10 mouse cellular contexts compared by ENCODE assay signal in genomic region chr8:44933478-44933877, GRCm38 (mm10). TPM values are rescaled to one million over a fixed set of nuclear protein-coding genes. Genes with fewer than 3 reads are reported as not detected.
DNase-seq lines count a peak whose midpoint lies in the region; ATAC-seq and TF ChIP-seq lines count a peak whose summit lies in the region.
"Had no signal": no experiment of that assay in that cellular context is flagged by ENCODE, and none has a peak within 500 bp of the region (broad histone marks: within the 10 kb centered on the region; RNA-seq: fewer than 3 reads in every experiment).

No protein-coding gene starts in this region.

- H3K4me1 ChIP-seq in kidney, embryonic 14.5 days (ENCODE audit: control insufficient read depth, insufficient read depth, low read length) = peaks cover 5% of the 10 kb centered on the region; the same call in 1 of the 2 replicates
- no peaks in the 10 kb centered on the region; the same call in 1 of the 2 replicates for H3K4me1 ChIP-seq in kidney, adult 2 months (ENCODE audit: control insufficient read depth, insufficient read depth, low read length)
- 0 out of 2 replicates have a peak, but pooled peaks cover 3% of the 10 kb centered on the region for H3K4me1 ChIP-seq in embryonic facial prominence, embryonic 12.5 days
- no peaks in the 10 kb centered on the region for H3K4me1 ChIP-seq in hindbrain, embryonic 11.5 days (replicated peaks; ENCODE audit: control insufficient read depth, insufficient read depth, low read length)
- peaks cover 7% of the 10 kb centered on the region; the same call in 1 of the 2 replicates for H3K4me1 ChIP-seq in midbrain, embryonic 16.5 days (ENCODE audit: control insufficient read depth, insufficient read depth, low read length)

- TF ChIP-seq POLR2A in kidney, adult 2 months (IDR thresholded peaks at IDR 0.05; ENCODE audit: low read depth, low read length) = no peak

- H3K27ac ChIP-seq in kidney, embryonic 14.5 days (ENCODE audit: low read depth, low read length) = no peak overlapping the region
- no peak overlapping the region for H3K27ac ChIP-seq in kidney, adult 2 months (ENCODE audit: insufficient read depth, low read depth, low read length)
- H3K27ac ChIP-seq in embryonic facial prominence, embryonic 12.5 days = no peak overlapping the region
- H3K27ac ChIP-seq in hindbrain, embryonic 11.5 days (ENCODE audit: low read depth, low read length) = no peak overlapping the region
- H3K27ac ChIP-seq in midbrain, embryonic 16.5 days (ENCODE audit: low read length) = 0 out of 2 replicates have a peak overlapping the region, but pooled peaks have one; percentile 42
- H3K27ac ChIP-seq: liver, embryonic 14.5 days had no signal

- no peak overlapping the region for H3K9ac ChIP-seq in kidney, embryonic 14.5 days (ENCODE audit: low read depth, low read length)
- H3K9ac ChIP-seq in embryonic facial prominence, embryonic 12.5 days = no peak overlapping the region
- H3K9ac ChIP-seq in hindbrain, embryonic 11.5 days (ENCODE audit: low read depth, low read length) = no peak overlapping the region
- H3K9ac ChIP-seq in midbrain, embryonic 16.5 days (ENCODE audit: low read depth, low read length) = peak overlapping the region; percentile 69; the same call in 1 of the 2 replicates
- H3K9ac ChIP-seq: liver, embryonic 14.5 days had no signal

- no peaks in the 10 kb centered on the region; the same call in 1 of the 2 replicates for H3K9me3 ChIP-seq in kidney, embryonic 14.5 days (ENCODE audit: control insufficient read depth, low read length)
- peaks cover 4% of the 10 kb centered on the region; the same call in 1 of the 2 replicates for H3K9me3 ChIP-seq in embryonic facial prominence, embryonic 12.5 days
- no peaks in the 10 kb centered on the region for H3K9me3 ChIP-seq in hindbrain, embryonic 11.5 days (ENCODE audit: control insufficient read depth, low read length)
- peaks cover 4% of the 10 kb centered on the region; the same call in 1 of the 2 replicates for H3K9me3 ChIP-seq in midbrain, embryonic 16.5 days (replicated peaks; ENCODE audit: control insufficient read depth, low read length, poor library complexity, severe bottlenecking)

- H3K27me3 ChIP-seq in kidney, embryonic 14.5 days (ENCODE audit: control insufficient read depth, insufficient read depth, low read length) = no peaks in the 10 kb centered on the region; the same call in 1 of the 2 replicates
- H3K27me3 ChIP-seq in kidney, adult 2 months (replicated peaks; ENCODE audit: control insufficient read depth, insufficient read depth, low read length) = no peaks in the 10 kb centered on the region
- no peaks in the 10 kb centered on the region for H3K27me3 ChIP-seq in embryonic facial prominence, embryonic 12.5 days
- H3K27me3 ChIP-seq in hindbrain, embryonic 11.5 days (ENCODE audit: control insufficient read depth, insufficient read depth, low read length) = no peaks in the 10 kb centered on the region
- H3K27me3 ChIP-seq in midbrain, embryonic 16.5 days (ENCODE audit: control insufficient read depth, insufficient read depth, low read depth, low read length) = no peaks in the 10 kb centered on the region

- ATAC-seq in kidney, embryonic 14.5 days (ENCODE audit: low FRiP score, low TSS enrichment) = no peak
- ATAC-seq in embryonic facial prominence, embryonic 12.5 days (ENCODE audit: insufficient number of reproducible peaks, insufficient read depth, low FRiP score, low TSS enrichment) = no peak
- no peak for ATAC-seq in hindbrain, embryonic 11.5 days (ENCODE audit: low FRiP score)
- ATAC-seq in midbrain, embryonic 16.5 days = no peak

- 54% methylated on average over 6 of the region's 6 CpGs for WGBS in kidney, embryonic 14.5 days
- 66% methylated on average over 6 of the region's 6 CpGs for WGBS in kidney, adult 2 months
- WGBS in embryonic facial prominence, embryonic 12.5 days = 45% methylated on average over 6 of the region's 6 CpGs
- 44% methylated on average over 6 of the region's 6 CpGs for WGBS in hindbrain, embryonic 11.5 days
- WGBS in midbrain, embryonic 16.5 days = 42% methylated on average over 6 of the region's 6 CpGs

- H3K4me2 ChIP-seq in kidney, embryonic 14.5 days (replicated peaks; ENCODE audit: low read depth, low read length) = peak overlapping the region; percentile 80
- H3K4me2 ChIP-seq in embryonic facial prominence, embryonic 12.5 days (replicated peaks) = peak overlapping the region; percentile 65
- peak overlapping the region; percentile 17 for H3K4me2 ChIP-seq in hindbrain, embryonic 11.5 days (replicated peaks; ENCODE audit: low read depth, low read length)
- peak overlapping the region; percentile 85 for H3K4me2 ChIP-seq in midbrain, embryonic 16.5 days (ENCODE audit: low read length)

- TF ChIP-seq CTCF in kidney, adult 2 months (conservative IDR thresholded peaks at IDR 0.05; ENCODE audit: insufficient read depth, insufficient read length, low read depth, low read length) = no peak

- no peak for DNase-seq in kidney, adult 2 months
- peak; percentile 23 for DNase-seq in hindbrain, embryonic 11.5 days (ENCODE audit: low spot score)
- DNase-seq in thymus, postnatal 36 days = no peak
- DNase-seq in thymus, postnatal 14 days = no peak
- DNase-seq in ovary, postnatal 14 days (ENCODE audit: low spot score) = no peak
- DNase-seq: gastrocnemius, postnatal 25 days had no signal

- H3K4me3 ChIP-seq in kidney, embryonic 14.5 days (ENCODE audit: low read length) = peak overlapping the region; percentile 81; the same call in 1 of the 2 replicates
- H3K4me3 ChIP-seq in kidney, adult 2 months (ENCODE audit: insufficient read depth, low read depth, low read length) = no peak overlapping the region
- H3K4me3 ChIP-seq in embryonic facial prominence, embryonic 12.5 days = peak overlapping the region; percentile 75
- H3K4me3 ChIP-seq in hindbrain, embryonic 11.5 days (ENCODE audit: low read depth, low read length) = no peak overlapping the region
- H3K4me3 ChIP-seq in midbrain, embryonic 16.5 days (ENCODE audit: low read depth, low read length) = peak overlapping the region; percentile 80

- no peaks in the 10 kb centered on the region for H3K36me3 ChIP-seq in kidney, embryonic 14.5 days (ENCODE audit: control insufficient read depth, insufficient read depth, low read length)
- no peaks in the 10 kb centered on the region for H3K36me3 ChIP-seq in kidney, adult 2 months (ENCODE audit: control insufficient read depth, insufficient read depth, low read length)
- no peaks in the 10 kb centered on the region for H3K36me3 ChIP-seq in embryonic facial prominence, embryonic 12.5 days
- H3K36me3 ChIP-seq in hindbrain, embryonic 11.5 days (ENCODE audit: control insufficient read depth, insufficient read depth, low read length) = no peaks in the 10 kb centered on the region
- no peaks in the 10 kb centered on the region for H3K36me3 ChIP-seq in midbrain, embryonic 16.5 days (ENCODE audit: control insufficient read depth, insufficient read depth, low read length)

RNA-seq across cellular contexts. Expression of gene Fat1, which starts 1.8 kb away (rescaled TPM):
- polyA plus RNA-seq in kidney, embryonic 14.5 days (2014; fragmentation: Nextera tagmentation; extraction: Ambion mirVana) = 22.2 and 39.7 TPM in 2 replicates
- 16.7 and 24.6 TPM in 2 replicates for polyA plus RNA-seq in kidney, adult 2 months (2012; rRNA removed)
- 26.1 and 29.5 TPM in 2 replicates for polyA plus RNA-seq in embryonic facial prominence, embryonic 12.5 days (2016; fragmentation: Nextera tagmentation; extraction: Ambion mirVana)
- polyA plus RNA-seq in hindbrain, embryonic 11.5 days (2014; fragmentation: Nextera tagmentation; extraction: Ambion mirVana) = 26.3 and 33.5 TPM in 2 replicates
- 9.8 and 13.9 TPM in 2 replicates for polyA plus RNA-seq in midbrain, embryonic 16.5 days (2015; fragmentation: Nextera tagmentation; extraction: Ambion mirVana)

Comparison
In these comparisons a context has a peak if more than half of its experiments do, and no peak if none do; other contexts are left out.
1. H3K4me3 ChIP-seq: peak in kidney, embryonic 14.5 days (single experiment), embryonic facial prominence, embryonic 12.5 days (single experiment) and midbrain, embryonic 16.5 days (single experiment); none in kidney, adult 2 months (single experiment) and hindbrain, embryonic 11.5 days (single experiment).
2. H3K4me2 ChIP-seq: peak in every context shown above with its lines; median percentile 85 in midbrain, embryonic 16.5 days; 80 in kidney, embryonic 14.5 days; 65 in embryonic facial prominence, embryonic 12.5 days; 17 in hindbrain, embryonic 11.5 days.